Mouse (Mus musculus) spleen, adult 12 weeks (tissue): Measurements from ENCODE around the gene Rpusd4.

ENCODE experiments used
- DNase-seq: peaks from one replicate; pipeline ENCODE4 v3.0.0; 2022; ENCODE audit warnings: low spot score

Rpusd4 gene

DNA sequence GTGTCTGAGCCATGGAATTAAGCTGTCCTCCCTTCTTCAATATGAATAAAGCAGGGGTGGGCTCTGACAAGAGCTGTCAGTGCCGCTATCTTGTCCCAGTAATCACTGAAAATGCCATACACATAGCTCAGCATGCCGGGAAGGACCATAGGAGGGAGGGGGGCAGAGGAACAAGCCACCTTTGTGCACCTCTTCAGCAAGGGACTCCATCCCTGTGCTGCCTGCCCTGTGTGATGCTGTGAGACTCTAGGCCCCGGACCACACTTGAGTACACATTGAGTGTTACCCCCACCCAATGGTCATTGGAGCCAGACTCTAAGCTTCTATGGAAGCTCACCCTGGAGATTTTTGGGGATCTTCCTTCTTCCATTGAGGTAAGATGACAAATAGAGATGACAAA lies 18.7 kb downstream of the Rpusd4 start:
- DNase-seq = no peak

DNA sequence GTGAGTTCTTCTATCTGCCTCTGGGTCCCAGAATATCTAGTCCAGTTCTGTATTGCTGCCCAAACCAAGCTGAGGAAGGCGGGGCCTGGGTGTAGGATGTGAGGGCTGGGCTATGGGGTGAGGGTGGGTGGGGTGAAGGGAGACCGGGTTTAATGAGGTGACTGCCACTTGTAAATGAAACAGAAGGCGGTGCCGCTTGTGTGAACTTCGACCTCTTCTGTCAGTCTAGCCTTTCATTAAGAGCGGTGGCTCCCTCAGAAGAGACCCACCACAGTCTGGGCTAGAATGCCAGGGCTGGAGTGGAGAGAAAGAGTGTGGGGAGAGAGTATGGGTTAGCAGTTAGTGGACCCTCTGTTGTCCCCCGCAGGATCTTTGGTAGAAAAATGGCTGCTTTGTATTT lies 22.3 kb downstream of the Rpusd4 start:
- no peak for DNase-seq

DNA sequence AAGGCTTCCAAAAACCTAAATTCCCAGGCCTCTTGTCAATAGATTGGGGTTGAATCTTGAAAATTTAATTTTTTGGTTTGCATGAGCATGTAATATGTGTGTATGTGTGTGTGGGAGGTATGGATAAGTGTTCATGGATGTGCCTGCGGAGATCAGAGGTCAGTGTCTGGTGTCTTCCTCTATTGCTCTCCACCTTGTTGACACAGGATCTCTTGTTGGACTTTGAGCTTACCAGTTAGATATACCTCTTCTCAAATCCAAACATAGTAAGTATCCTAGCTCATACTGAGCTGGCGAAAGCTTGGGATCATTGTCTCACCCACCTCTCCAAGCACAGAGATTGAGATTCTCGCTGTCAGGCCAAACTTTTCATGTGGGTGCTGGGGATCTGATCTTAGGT lies 22.8 kb downstream of the Rpusd4 start:
- DNase-seq = no peak

DNA sequence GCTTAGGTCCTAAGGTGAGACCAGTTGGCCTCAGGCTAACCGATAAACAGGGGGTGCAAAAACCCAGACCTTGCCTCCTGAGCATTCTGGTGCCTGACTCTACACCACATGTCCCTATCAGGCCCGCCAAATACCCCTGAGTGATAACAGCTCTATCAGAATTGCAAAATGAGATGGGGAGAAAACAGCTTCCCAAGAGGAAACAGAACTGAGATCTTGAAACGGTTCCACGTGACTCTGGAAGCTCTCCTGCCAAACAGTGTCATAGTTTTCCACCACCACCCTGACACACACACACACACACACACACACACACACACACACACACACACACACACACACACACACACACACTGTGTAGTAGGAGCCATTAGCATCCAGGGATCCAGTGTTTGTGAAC lies 23.3 kb downstream of the Rpusd4 start:
- DNase-seq = no peak

DNA sequence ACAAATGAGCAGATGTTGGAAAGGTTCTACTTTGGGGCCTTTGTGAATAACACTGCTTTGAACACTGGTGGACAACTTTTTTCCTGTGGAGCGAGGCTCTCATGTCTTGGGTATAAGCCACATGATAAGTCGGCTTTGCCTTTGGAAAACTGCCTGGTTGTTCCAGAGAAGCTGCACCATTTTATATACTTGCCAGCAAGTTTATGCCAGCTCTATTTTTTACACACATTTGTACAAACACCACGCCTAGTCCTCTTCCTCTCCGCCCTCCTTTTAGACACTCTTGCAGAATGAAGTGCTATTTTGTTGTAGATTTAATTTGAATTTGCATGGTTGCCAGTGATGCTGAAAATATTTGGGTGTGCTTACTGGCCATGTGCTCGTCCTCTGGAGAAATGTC lies 25.8 kb downstream of the Rpusd4 start:
- DNase-seq = no peak

DNA sequence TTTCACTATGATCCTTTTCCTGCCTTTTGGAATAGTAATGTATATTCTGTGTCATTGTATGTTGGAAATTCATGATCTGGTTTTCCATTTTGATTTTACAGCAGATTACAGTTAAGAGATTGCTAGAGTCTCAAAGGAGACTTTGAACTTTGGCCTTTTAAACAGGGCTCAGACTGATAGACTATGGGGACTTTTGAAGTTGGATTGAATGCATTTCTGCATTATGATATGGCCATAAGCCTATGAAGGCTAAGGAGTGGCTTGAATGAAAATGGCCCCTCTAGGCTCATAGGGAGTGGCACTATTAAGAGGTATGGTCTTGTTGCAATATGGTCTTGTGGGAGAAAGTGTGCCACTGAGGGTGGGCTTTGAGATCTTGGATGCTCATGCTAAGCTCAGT lies 30.1 kb downstream of the Rpusd4 start:
- no peak for DNase-seq

DNA sequence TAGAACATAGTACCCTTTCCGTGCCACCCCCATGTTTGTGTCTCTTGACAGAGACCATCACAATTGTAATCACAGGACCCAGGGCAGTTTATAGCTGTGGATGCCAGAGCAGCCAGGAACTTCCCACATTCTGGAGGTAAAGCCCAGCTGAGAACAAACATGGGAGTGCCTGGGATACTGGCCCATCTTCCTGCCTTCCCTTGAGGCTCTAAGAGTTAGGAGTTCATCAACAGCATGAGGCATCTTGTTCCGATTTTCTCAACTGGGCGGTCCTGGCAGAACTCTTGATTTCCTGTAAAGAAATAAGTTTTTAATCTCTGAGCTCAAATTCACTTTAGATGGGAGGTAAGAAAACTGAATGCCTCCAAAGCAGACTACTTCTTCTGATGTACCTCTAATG lies 34.5 kb downstream of the Rpusd4 start:
- DNase-seq = no peak

DNA sequence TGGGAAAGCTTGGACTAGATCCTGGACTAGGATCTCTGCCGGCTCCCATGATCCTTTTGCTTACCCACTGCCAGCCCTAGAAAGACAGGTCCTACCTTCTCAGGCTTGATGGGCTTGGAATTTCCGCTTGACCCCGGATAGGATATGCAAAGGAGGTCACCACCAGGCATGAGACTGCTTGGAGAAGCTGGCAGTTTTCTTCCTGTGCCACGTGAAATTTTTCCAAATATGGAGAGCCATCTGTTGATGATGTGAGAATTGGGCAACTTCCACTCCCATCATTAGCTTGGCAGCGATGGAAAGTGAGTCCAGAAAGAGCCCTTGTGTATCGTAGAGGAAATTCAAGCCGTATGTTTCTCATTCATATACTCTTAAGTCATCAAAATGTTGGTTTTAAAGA lies 39.8 kb downstream of the Rpusd4 start:
- DNase-seq = no peak

DNA sequence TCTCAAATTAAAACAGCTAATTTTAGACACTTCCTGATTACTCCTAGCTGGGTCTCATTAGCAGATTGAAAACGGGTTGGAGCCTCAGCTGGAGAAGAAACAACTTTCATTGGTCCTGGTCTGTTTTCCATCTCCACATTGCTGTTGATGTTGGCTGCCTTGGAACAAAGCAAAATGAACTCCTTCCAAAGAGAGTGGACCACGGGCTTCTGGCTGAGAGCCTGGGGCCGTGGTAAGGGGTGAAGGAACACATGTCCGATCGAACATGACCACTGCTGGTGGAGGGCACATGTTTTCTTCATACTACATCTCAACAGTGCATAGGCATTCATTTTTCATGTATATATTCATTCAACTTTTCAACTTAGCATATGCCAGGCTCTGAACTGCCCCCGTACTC lies 42.7 kb downstream of the Rpusd4 start:
- no peak for DNase-seq

DNA sequence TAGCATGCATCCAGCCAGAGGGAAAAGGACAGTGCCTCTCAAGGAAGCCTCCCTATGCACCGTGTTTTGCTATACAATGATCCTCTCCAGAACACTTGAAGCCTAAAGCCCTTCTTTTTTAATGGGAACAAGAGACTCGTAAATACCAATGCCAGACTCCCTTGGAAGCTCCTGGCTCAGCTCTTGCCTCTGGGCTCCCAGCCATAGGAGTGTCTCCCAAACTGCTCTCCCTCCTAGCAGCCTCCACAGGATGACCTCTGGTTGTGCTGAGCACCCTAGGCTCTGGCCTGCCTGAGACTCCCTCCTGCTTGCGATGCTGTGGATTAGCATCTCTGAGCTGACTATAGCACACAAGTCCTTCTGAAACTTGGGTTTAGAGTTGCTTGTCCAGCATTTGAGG lies 44.9 kb downstream of the Rpusd4 start:
- DNase-seq = no peak

DNA sequence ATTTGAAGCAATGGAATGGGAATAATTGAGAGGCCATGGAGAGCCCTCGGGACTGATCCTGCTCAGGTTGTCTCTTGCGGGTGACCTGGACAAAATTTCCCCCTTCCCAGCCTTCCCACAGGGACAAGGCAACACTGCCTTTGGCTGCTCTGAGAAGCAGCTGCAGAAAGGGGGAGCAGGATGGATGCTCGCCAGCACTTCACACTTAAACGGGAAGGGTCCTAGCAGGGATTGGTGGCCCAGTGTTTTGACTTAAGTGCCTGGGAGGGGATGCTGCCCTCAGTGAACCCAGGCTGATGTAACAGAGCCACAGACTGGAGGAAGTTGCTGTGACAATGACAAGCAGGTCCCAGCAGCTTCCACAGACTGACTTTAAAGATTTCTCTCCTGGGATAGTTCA lies 45.9 kb downstream of the Rpusd4 start:
- DNase-seq = no peak

DNA sequence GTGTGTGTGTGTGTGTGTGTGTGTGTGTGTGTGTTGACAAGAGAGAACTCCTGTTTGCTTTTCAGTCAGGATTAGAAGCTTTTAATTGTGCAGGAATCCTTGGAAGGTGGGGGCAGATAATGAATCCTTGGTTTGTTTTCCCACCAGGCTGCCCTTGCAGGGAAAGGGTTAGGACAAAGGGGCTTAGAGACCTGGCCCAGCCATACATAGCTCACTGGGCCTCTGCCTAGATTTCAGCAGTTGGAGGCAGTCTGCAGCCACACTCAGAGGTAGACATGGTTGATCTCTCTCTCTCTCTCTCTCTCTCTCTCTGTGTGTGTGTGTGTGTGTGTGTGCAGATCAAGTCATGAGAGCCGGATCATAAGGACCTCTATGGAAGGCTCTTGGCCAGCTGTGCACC lies 46.6 kb downstream of the Rpusd4 start:
- DNase-seq = no peak

DNA sequence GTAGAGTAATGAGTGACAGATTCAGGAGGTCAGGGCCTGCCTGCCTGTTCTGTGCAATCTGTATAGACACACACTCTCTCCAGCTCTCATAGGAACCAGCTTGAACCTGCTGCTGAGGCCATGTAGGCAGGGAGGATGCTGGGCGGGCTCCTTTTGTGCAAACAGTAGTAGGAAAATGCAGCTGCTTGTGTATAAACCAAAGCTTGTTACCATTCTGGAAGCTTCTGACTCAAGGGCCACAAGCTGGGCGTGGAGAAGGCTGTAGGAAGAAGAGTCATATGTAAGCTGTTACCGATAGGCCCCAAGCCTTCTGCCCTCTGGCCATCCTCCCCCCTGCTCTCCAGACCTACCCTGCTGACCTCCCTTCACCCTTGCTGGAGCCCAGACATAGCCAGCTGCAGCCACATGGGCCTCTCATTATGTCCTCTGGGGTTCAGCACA lies 49.1 kb downstream of the Rpusd4 start:
- DNase-seq = no peak

DNA sequence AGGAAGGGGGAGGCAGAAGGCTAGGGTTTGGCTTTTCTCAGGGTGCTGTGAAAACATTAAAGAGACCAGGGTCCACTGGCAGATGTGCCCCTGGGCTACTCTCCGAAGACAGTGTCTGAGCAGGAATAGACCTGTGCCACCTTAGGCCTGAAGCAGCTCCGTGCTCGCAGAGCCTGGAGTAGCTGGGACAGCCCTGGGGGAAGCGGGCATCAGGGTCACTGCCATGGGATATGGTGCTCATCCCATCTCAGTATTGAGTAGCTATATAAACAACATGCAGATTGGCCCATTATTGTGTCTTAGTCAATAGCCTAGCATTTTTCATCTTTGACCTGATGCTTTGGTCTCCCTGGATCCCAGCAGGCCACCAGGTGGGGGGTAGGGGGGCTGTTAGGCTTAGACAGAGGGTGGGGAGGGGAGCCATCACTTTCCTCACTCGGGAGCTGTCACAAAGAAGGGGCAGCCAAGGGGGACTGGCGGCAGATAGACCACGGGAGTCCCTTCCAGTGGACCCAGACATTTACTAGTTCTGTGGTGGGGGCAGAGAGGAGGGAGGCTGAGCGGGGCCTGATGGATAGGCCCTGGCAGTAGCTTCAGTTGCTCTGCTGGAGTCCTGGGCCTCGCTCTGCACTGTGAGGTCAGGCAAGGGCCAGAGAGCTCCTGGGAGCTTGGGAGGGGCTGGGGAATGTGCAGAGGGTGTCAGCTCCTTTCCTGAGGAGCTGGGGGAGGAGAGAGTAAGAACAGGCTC lies 49.7 kb downstream of the Rpusd4 start:
- no peak for DNase-seq

DNA sequence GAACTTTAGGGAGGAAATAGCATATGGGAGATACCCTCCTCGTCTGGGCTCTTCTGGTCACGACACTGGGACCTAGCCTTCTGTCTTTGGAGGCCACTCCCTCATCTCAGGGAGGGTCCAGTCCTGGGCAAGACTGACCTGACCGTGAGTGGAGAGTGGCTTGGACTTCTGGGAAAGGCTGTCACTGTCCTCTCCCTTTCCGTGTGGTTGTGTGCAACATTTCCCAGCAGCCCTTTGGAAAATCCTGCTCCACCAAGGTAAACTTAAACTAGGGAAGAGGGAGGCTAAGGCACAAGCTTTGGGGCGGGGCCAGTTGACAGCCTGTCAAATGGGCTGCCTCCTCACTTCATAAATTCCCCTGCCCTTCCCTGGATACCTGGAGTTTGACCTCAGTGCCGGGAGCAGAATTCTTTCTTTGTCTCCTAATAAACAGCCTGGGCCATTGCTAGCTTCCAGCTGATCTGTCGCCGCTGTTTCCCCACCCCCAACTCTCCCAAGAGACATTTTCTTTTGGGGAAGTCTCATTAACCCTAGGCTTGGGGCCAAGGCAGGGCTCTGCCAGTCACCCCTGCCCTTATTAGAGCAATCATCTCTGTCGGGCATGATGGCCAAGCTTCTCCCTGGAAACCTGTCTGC lies 51.0 kb downstream of the Rpusd4 start:
- DNase-seq = no peak

DNA sequence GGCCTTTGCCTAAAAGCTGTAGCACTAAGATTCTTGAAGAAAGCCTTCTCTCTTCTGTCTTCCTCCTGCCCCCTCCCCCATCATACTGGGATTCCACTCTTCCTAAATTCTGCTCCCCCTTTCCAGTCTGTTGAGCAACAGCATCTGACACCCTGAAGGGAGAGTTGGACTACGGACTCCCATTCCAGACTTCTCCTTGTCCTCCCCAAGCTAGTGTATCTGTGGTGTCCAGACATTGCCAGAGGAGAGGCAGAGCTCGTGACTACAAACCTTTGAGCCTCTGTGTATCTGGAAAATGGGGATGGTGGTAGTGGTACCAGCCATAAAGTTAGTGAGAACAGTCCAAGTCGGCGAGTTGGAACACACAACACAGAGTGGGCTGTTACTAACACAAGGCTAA lies 52.6 kb downstream of the Rpusd4 start:
- DNase-seq = no peak

DNA sequence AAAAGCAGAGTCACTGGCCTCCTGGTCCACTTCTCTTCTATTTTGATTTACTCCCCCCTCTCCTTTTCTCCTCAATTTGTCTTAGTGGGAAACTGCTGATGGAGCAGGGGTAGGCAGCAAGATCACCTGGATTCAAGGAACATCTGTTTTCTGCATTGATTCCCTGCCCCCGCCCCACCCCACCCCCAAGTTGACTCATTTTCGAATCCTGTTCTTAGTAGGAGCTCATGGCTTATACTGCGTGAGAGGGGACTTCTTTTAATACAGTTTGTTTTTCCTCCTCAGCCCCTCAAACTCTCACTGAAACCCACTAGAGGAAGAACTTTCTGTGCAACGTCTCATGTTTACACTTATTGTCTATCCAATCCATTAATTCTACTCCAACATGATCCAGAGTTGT lies 56.3 kb downstream of the Rpusd4 start:
- no peak for DNase-seq

DNA sequence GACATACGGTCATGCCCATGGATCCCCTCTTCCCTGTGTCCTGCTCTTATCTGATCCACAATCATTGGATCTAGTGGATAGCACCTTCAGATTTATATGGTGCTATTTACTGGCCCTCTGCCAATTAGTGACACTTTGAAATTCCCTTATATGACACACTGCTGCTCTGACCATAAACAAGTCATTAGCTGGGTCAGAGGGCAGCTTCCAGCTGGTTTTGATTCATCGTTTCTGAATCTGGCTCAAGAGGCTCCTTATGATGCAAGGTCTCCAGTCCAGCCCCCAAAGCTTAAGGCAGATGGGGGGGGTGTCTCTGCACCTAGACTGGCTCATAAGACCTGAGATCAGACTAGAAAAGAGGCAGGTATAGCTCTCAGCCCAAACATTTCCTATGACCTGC lies 56.9 kb downstream of the Rpusd4 start:
- DNase-seq = no peak

DNA sequence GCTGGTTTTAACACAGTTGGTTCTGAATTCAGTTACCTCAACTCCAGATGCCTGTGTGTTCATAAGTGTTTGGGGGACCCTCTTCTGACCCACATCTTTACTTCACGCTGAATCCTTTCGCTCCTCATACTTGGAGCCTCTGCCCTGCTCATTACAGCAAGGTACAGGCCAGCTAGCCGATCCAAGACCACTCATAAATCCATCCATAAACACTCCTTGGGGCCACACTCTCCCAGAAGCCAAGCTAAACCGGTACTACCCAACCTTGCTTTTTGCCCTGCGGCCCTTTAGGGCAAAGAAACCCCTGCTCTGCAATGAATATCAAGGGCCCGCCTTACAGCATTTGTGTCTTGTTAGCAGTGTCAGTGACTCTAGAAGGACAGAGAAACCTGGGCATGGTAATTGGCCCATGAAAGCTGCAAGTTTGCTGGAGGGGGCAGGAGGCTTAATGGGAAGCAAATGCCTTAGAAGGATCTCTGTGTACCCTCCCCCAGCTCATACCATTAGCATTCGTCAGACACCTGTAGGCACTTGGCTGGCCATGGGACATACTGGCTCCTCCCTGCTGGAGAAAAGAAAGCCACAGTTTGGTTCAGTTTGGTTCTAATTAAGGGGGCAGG lies 59.1 kb downstream of the Rpusd4 start:
- DNase-seq = no peak
